Mouse (Mus musculus) intestine, embryonic 15.5 days (tissue): ENCODE data around the gene Cep85l. TPM values are rescaled to one million over a fixed set of nuclear protein-coding genes. Genes with fewer than 3 reads are reported as not detected.
A peak's percentile ranks its signal among the peaks of the same experiment; 100 is the strongest.

Source experiments
- ATAC-seq: fragments of 200-750 bp; cut with Nextera tagmentation; 2 replicates; pipeline ENCODE4 v1.8.0; 2017; ENCODE audit warnings: moderate TSS enrichment, moderate library complexity
- H3K27ac ChIP-seq: fragments of 300-500 bp; sonication (generic); 2 replicates; pipeline ENCODE4 v1.5.1; 2015; ENCODE audit warnings: mild to moderate bottlenecking, inconsistent platforms
- H3K27me3 ChIP-seq: fragments of 300-500 bp; sonication (generic); replicated peaks from 2 replicates; pipeline ENCODE4 v1.6.1; 2015; ENCODE audit warnings: inconsistent platforms
- H3K36me3 ChIP-seq: fragments of 300-500 bp; sonication (generic); 2 replicates; pipeline ENCODE4 v1.6.1; 2015; ENCODE audit warnings: inconsistent platforms
- H3K4me1 ChIP-seq: fragments of 300-500 bp; sonication (generic); replicated peaks from 2 replicates; pipeline ENCODE4 v1.6.1; 2015; ENCODE audit warnings: inconsistent platforms
- H3K4me2 ChIP-seq: fragments of 300-500 bp; sonication (generic); replicated peaks from 2 replicates; pipeline ENCODE4 v1.6.1; 2015; ENCODE audit warnings: mild to moderate bottlenecking, inconsistent platforms
- H3K4me3 ChIP-seq: fragments of 300-500 bp; sonication (generic); replicated peaks from 2 replicates; pipeline ENCODE4 v1.5.1; 2015; ENCODE audit warnings: inconsistent platforms
- H3K9ac ChIP-seq: fragments of 300-500 bp; sonication (generic); 2 replicates; pipeline ENCODE4 v1.6.1; 2015; ENCODE audit warnings: inconsistent platforms
- H3K9me3 ChIP-seq: fragments of 300-500 bp; sonication (generic); 2 replicates; pipeline ENCODE4 v1.6.1; 2016; ENCODE audit warnings: inconsistent platforms
- WGBS: fragments of 180-500 bp; shearing (Covaris S2); methylation state at CpG from one replicate; pipeline ENCODE4 v1.1.7; 2015; 5-methylcytosine and 5-hydroxymethylcytosine counted together
- polyA plus RNA-seq: library from polyadenylated mRNA; unstranded; fragments of >200 nt; fragmentation: Nextera tagmentation; extraction: Ambion mirVana; gene quantifications from 2 replicates; pipeline ENCODE4 v1.2.1, GENCODE M21; 2015

The Cep85l gene
- polyA plus RNA-seq, 1 experiment from 2014 or later, result 3.5 TPM

DNA sequence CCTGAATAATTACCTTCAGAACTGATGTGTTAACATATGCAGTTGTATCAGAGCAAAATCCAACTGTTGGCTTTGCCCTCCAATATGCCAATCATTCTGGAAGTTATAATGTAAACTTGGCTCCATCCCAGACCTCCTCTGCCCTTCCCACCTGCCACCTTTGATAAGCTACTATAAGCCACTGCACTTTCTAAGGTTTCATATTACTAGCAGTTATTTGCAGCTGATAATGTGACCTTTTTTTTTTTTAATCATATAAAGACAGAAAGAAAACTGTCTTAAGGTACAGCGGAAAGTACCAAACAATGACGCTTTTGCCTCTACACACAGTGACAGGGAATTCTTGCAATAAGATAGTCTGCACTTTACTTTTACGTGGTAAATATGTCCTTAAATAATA lies 43.8 kb downstream of the Cep85l start:
- no peak for ATAC-seq
- H3K27ac ChIP-seq, result no peak overlapping the region
- H3K4me2 ChIP-seq, result no peak overlapping the region
- no peaks in the 10 kb centered on the region for H3K4me1 ChIP-seq
- H3K36me3 ChIP-seq, result no peaks in the 10 kb centered on the region
- H3K4me3 ChIP-seq, result no peak overlapping the region
- H3K9me3 ChIP-seq, result no peaks in the 10 kb centered on the region
- H3K27me3 ChIP-seq, result no peaks in the 10 kb centered on the region
- H3K9ac ChIP-seq, result no peak overlapping the region
- WGBS, result 70% methylated on average over 3 of the region's 3 CpGs

DNA sequence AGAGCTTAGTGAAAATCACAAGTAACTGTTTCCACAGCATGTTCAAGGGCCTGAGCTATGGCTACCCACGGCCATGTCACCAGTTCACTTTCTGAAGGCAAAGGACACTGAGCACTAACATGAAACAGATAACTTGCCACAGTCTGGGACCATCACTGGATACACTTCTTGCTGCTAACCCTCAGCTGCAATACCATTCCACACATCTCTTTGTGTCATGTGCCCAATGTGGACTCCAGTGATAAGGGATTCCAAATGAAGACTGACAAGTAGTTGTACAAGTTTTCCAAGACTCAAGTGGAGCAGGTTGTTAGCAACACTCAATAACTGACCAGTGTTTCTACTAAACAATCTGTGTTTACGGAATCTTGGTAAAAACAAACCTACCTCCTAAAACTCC lies 44.5 kb downstream of the Cep85l start:
- Histone ChIP-seq H3K27ac (no peak overlapping the region), H3K4me3 (no peak overlapping the region), H3K4me2 (no peak overlapping the region), H3K4me1 (no peaks in the 10 kb centered on the region), H3K9me3 (no peaks in the 10 kb centered on the region), H3K27me3 (no peaks in the 10 kb centered on the region), H3K9ac (no peak overlapping the region), H3K36me3 (no peaks in the 10 kb centered on the region)
- no peak for ATAC-seq
- WGBS, result 84% methylated on average over 2 of the region's 2 CpGs

DNA sequence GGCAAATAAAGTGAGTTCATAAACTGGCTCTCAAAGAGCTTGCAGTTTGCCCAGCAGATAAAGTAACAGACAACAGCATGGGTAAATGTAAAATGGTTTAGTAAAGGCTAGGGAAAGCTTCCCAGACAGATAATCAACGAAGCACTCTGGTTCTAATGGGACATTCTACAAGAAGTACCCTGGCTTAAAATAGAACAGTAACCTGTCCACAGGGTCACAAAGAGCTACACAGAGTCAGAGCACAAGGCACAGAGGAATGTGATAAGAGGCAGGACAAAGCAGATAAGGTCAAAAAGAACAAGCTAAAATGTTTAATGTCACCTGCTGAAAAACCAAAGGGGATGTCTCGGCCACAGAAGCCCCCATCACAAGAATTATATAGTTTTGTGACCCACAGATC lies 47.0 kb downstream of the Cep85l start:
- Histone ChIP-seq H3K36me3 (no peaks in the 10 kb centered on the region), H3K9ac (no peak overlapping the region), H3K4me2 (no peak overlapping the region), H3K4me3 (no peak overlapping the region), H3K4me1 (no peaks in the 10 kb centered on the region), H3K27me3 (no peaks in the 10 kb centered on the region), H3K9me3 (no peaks in the 10 kb centered on the region), H3K27ac (no peak overlapping the region)
- no peak for ATAC-seq
- WGBS, result 65% methylated on average over 2 of the region's 2 CpGs

DNA sequence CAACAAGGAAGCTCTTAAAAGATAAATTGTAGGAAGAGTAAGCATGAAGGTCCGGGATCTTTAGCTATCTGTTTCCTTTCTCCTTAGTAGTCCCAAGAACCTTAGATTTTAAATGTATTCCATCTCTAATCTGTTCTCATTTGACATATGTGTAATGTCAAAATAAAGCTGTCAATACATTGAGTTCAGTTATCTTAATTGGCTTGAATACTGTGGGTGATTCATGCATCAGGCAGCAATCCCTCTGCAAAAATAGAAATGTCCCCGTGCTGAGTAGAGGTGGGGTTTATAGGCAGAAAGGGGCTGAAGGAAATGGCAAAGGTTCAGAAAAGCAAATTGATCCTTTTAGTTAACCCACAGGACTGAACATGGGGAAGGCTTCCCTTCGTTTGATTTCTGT lies 50.5 kb downstream of the Cep85l start:
- no peak for ATAC-seq
- H3K4me2 ChIP-seq, result no peak overlapping the region
- whole genome bisulfite sequencing, result 67% methylated on average over 3 of the region's 3 CpGs

DNA sequence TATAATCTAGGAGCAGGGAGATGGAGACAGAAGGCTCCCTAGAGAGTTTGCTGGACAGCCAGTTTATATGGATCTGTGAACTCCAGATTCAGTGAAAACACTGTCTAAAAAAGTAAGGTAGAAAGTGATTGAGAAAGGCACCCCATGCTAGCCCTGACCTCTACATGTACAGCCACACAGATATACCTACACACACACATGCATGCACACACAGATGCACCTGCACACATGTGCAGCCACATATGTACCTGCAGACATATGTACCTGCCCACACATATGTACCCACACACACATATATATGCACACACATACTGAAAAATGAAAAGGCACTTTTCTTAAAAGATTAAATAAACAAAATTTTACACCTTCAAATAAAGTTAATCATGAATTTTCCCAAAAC lies 53.4 kb downstream of the Cep85l start:
- Histone ChIP-seq H3K4me1 (no peaks in the 10 kb centered on the region), H3K27ac (no peak overlapping the region), H3K4me3 (no peak overlapping the region), H3K9ac (no peak overlapping the region), H3K36me3 (no peaks in the 10 kb centered on the region), H3K4me2 (no peak overlapping the region), H3K27me3 (no peaks in the 10 kb centered on the region), H3K9me3 (no peaks in the 10 kb centered on the region)
- ATAC-seq, result no peak

More for the DNA sequence above, 50.5 kb downstream of the Cep85l start:
- Histone ChIP-seq H3K27ac (no peak overlapping the region), H3K4me3 (no peak overlapping the region), H3K9ac (no peak overlapping the region), H3K27me3 (no peaks in the 10 kb centered on the region), H3K4me1 (no peaks in the 10 kb centered on the region), H3K36me3 (no peaks in the 10 kb centered on the region), H3K9me3 (no peaks in the 10 kb centered on the region)

DNA sequence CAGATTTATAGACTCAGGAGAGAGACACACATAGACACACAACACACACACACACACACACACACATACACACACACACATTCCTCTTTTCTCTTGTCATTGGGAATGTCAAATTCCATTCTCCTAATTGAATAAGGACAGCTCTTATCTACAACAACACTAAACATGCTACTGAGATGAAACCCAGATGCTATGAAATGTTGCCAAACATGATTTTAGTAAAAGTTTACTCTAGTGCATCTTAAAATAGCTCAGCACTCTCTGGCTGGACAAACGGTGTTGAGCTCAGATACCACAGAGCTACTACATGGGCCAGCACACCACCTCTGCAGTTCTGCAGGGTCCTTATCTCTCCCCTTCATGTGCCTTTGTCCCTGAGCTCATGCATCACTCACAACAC lies 55.1 kb downstream of the Cep85l start:
- WGBS, result 13% methylated on average over 1 of the region's 1 CpGs

DNA sequence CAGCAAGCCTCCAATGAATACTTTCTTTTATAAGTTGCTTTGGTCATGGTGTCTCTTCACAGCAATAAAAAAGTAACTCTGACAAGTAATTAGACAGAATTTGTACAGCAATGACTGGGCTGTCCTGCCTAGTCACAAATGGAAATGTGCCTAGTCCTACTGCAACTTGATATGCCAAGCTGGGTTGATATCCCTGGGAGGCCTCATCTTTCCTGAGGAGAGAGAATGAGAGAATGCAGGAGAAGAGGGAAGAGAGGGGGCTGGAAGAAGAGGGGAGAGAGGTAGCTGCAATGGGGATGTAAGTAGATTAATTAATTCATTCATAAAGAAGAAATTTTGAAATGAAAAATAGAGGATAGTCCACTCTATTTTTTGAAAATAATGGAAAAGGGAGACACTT lies 56.4 kb downstream of the Cep85l start:
- no peak for ATAC-seq
- no peaks in the 10 kb centered on the region for H3K36me3 ChIP-seq
- no peaks in the 10 kb centered on the region for H3K9me3 ChIP-seq
- no peak overlapping the region for H3K9ac ChIP-seq
- no peaks in the 10 kb centered on the region for H3K27me3 ChIP-seq
- H3K4me3 ChIP-seq, result no peak overlapping the region
- no peaks in the 10 kb centered on the region for H3K4me1 ChIP-seq
- H3K4me2 ChIP-seq, result no peak overlapping the region
- no peak overlapping the region for H3K27ac ChIP-seq

More for the DNA sequence above, 55.1 kb downstream of the Cep85l start:
- no peaks in the 10 kb centered on the region for H3K9me3 ChIP-seq
- no peak overlapping the region for H3K27ac ChIP-seq
- no peak overlapping the region for H3K9ac ChIP-seq
- H3K4me2 ChIP-seq, result no peak overlapping the region
- H3K27me3 ChIP-seq, result no peaks in the 10 kb centered on the region
- H3K4me3 ChIP-seq, result no peak overlapping the region
- no peaks in the 10 kb centered on the region for H3K36me3 ChIP-seq
- H3K4me1 ChIP-seq, result no peaks in the 10 kb centered on the region
- ATAC-seq, result peak; percentile 72

DNA sequence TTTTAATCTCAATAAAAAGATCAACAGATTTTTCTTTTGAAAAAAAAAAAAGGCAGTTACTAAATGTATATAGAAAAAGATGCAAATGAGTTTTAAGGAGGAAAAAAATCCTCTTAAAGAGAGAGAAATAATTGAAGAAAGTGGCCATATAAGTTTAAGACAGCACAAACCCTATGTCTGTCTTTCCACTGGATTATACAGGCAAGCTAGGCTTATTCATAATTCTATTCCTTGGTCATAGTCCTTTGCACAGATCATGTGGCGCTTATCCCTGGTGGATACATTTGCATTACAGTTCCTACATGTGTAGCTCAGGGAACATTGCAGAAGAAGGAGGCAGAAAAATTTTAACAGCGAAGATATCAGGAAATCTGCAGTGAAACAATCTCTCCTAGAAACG lies 73.1 kb downstream of the Cep85l start:
- no peaks in the 10 kb centered on the region for H3K9me3 ChIP-seq
- H3K9ac ChIP-seq, result no peak overlapping the region
- no peak overlapping the region for H3K4me2 ChIP-seq
- H3K36me3 ChIP-seq, result no peaks in the 10 kb centered on the region
- H3K27ac ChIP-seq, result no peak overlapping the region
- ATAC-seq, result no peak
- 93% methylated on average over 3 of the region's 3 CpGs for WGBS
- H3K4me3 ChIP-seq, result no peak overlapping the region
- H3K27me3 ChIP-seq, result no peaks in the 10 kb centered on the region
- H3K4me1 ChIP-seq, result no peaks in the 10 kb centered on the region

DNA sequence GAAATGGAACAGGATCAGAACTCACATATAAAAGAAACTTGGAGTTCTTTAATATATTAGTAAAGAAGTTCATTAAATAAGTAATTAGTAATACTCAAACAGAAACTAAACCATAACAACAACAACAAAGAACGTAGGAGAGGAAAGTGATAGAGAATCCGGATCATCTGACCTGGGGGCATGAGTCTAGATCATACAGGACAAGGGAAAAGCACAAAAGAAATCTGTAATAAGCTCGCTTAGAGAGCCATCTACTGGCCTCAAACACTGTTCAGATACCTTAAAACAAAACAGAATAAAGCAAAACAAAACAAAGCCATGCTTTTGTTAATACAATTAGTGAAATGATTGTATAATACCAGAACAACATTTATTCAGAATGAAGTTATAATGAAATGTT lies 73.9 kb downstream of the Cep85l start:
- H3K4me3 ChIP-seq, result no peak overlapping the region
- no peaks in the 10 kb centered on the region for H3K4me1 ChIP-seq
- no peak overlapping the region for H3K9ac ChIP-seq
- no peak overlapping the region for H3K4me2 ChIP-seq
- no peaks in the 10 kb centered on the region for H3K9me3 ChIP-seq
- ATAC-seq, result no peak
- H3K27me3 ChIP-seq, result no peaks in the 10 kb centered on the region
- WGBS, result 23% methylated on average over 3 of the region's 3 CpGs
- no peaks in the 10 kb centered on the region for H3K36me3 ChIP-seq
- no peak overlapping the region for H3K27ac ChIP-seq

DNA sequence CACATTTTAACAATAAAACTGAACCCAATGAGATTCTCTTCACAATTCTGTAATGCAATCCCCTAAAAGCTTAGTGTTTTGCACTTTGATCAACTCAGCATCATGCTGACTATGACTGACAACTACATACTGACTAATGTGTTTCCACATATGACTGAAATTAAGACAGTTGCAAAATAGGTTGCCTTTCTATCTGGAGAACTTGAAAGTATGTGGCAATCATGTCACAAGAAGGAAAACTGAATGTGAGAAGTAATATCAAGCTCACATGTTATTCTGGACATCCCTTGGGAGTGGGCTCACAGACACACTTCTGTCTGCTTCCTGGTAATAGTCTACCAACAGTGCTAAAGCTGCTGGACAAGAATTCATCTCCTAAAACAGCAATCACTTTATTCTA lies 94.6 kb downstream of the Cep85l start:
- no peak for ATAC-seq
- Histone ChIP-seq H3K27ac (no peak overlapping the region), H3K36me3 (no peaks in the 10 kb centered on the region), H3K4me2 (no peak overlapping the region), H3K27me3 (no peaks in the 10 kb centered on the region), H3K4me1 (no peaks in the 10 kb centered on the region), H3K9me3 (no peaks in the 10 kb centered on the region), H3K4me3 (no peak overlapping the region), H3K9ac (no peak overlapping the region)

DNA sequence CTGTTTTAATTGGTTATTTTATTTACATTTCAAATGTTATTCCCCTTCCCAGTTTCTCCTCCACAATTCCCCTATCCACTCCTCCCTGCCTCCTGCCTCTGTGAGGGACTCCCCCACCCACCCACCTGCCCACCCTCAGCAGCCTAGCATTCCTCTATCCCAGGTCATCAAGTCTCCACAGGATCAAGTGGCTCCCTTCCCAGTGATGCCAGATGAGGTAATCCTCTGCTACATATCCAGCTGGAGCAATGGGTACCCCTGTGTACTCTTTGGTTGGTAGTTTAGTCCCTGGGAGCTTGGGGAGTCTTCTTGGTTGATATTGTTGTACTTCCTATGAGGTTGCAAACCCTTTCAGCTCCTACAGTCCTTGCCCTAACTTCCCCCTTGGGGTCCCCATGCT lies 107.5 kb downstream of the Cep85l start:
- Histone ChIP-seq H3K4me2 (no peak overlapping the region), H3K4me1 (no peaks in the 10 kb centered on the region), H3K27me3 (no peaks in the 10 kb centered on the region), H3K9ac (no peak overlapping the region), H3K36me3 (no peaks in the 10 kb centered on the region), H3K27ac (no peak overlapping the region), H3K9me3 (no peaks in the 10 kb centered on the region), H3K4me3 (no peak overlapping the region)
- ATAC-seq, result no peak

DNA sequence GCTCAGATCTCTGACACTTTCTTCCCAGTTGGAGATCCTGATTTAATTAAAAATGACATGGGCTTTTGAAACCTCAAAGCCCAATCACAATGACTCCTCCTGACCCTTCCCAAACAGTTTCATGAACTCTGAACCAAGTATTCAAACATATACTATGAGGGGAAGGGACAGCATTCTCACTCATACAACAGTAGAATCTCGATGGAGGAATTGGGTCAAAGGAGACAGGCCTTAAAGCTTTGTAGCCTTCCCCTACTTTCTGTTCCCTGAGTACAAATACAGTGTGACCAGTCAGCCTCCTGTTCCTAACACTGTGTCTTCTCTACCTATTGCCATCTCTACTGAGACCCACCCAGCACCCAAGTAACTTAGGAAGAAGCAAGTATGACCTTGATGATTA lies 117.7 kb downstream of the Cep85l start:
- Histone ChIP-seq H3K36me3 (no peaks in the 10 kb centered on the region), H3K4me2 (no peak overlapping the region), H3K4me1 (no peaks in the 10 kb centered on the region), H3K9me3 (no peaks in the 10 kb centered on the region), H3K27ac (no peak overlapping the region), H3K4me3 (no peak overlapping the region), H3K9ac (no peak overlapping the region), H3K27me3 (no peaks in the 10 kb centered on the region)
- WGBS, result 66% methylated on average over 1 of the region's 1 CpGs
- no peak for ATAC-seq

DNA sequence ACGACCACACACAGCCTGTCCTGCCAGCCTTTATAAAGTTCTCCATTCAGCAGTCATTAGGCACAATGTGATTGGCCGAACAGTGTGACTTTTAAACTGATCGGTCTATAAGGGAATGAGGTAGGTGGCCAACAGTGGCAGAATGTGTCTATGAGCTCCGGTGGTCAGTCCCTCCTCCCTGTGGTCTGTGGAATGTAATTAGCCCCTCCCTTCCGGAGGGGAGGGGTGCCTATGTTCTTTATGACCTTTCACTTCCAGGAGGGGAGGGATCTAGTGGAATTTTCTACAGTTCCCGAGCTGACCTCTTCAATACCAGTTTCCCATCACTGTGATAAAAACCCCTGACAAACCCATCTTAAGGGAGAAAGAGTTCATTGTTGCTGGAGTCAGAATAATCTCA lies 144.4 kb downstream of the Cep85l start:
- no peak for ATAC-seq
- Histone ChIP-seq H3K4me2 (no peak overlapping the region), H3K9me3 (no peaks in the 10 kb centered on the region), H3K36me3 (no peaks in the 10 kb centered on the region), H3K27ac (no peak overlapping the region), H3K9ac (no peak overlapping the region), H3K27me3 (no peaks in the 10 kb centered on the region), H3K4me1 (no peaks in the 10 kb centered on the region), H3K4me3 (no peak overlapping the region)
- WGBS, result 63% methylated on average over 6 of the region's 6 CpGs

DNA sequence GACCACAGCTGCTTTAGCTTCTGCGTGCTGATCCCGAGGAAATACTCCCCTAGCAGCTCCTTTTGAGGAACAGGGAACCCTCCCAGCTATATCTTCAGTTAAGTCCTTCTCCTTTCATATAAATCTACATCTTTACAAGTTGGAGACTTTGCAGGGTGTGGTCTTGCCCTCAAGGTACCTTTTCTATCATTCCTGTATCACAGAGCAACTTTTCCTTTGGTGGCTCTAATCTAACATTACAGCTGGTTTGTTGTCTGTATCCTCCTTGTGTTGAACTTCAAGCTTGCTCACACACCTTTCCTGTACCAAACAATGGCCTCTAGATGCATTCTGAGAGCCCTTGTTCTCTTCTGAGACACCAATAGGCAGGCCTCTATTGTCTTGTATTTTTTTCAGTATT lies 145.1 kb downstream of the Cep85l start:
- H3K27ac ChIP-seq, result no peak overlapping the region
- H3K27me3 ChIP-seq, result no peaks in the 10 kb centered on the region
- WGBS, result 80% methylated on average over 2 of the region's 2 CpGs
- no peaks in the 10 kb centered on the region for H3K4me1 ChIP-seq
- H3K36me3 ChIP-seq, result no peaks in the 10 kb centered on the region
- no peak overlapping the region for H3K4me2 ChIP-seq
- H3K9me3 ChIP-seq, result no peaks in the 10 kb centered on the region
- no peak overlapping the region for H3K4me3 ChIP-seq
- no peak for ATAC-seq
- H3K9ac ChIP-seq, result no peak overlapping the region
